Comparison of ENCODE assay signal across 8 mouse cellular contexts in the genomic region with DNA sequence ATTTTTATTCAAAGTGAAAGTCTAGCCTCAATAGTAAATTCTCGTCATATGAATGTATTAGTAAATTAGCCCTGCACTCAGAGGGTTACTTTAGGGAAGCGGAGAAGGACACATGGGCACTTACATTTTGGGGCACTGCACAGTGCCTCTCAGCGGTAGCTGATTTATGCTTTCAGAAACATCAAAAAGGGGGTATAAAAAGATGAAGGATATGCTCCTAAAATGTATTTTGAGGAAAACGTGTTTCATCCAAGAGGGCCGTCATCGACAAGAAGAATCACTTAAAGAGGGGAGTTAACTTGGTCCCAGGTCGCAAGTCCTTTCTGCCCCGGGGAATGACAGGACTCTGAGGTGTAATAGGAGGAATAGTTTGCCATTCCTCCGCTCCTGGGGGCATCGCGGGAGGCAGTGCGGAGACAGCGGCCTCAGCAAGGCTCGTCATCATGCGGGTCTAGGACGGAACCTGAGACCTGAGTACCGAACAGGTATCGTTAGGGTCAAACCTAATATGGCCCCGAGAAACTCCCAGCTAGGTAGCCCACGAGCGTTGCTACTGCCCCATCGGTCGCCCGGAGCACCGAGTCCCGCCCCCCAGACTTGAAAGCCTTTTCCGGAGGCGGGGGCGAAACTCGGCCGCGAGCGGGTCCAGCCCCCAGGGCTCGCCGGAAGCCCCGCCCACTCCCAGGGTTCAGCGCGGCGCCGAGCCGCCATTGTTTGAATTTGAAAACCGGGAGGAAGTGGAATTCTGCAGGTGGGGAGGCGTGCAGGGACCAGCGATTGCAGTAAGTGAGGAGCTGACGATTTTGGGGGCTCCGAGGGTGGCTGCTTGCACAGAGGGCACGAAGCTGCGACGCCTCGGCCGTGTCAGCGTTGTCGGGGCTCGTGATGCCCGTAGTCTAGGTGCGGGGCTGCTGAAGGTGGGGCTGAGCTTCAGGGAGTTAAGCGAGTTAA. TPM values are rescaled to one million over a fixed set of nuclear protein-coding genes. Genes with fewer than 3 reads are reported as not detected.
DNase-seq lines count a peak whose midpoint lies in the region; ATAC-seq and TF ChIP-seq lines count a peak whose summit lies in the region.

TSS of gene Kif20b (plus strand) at position 710 of the 951 bp plus-strand sequence.

- peak within 1 kb of the TSS; percentile 98 for H3K4me3 ChIP-seq in C2C12 (ENCODE audit: insufficient read depth, poor library complexity, severe bottlenecking)
- peak within 1 kb of the TSS; percentile 79 for H3K4me3 ChIP-seq in erythroblast, embryonic 14.5 days (replicated peaks)
- peak within 1 kb of the TSS; percentile 97 for H3K4me3 ChIP-seq in heart, embryonic 12.5 days
- H3K4me3 ChIP-seq in kidney, postnatal 0 days (replicated peaks; ENCODE audit: low read depth, low read length), result peak within 1 kb of the TSS; percentile 91
- H3K4me3 ChIP-seq in liver, embryonic 11.5 days (ENCODE audit: low read depth, low read length), result peak within 1 kb of the TSS; percentile 79
- peak within 1 kb of the TSS; percentile 83 for H3K4me3 ChIP-seq in stomach, embryonic 14.5 days (ENCODE audit: low read depth, low read length)

- H3K9ac ChIP-seq in heart, embryonic 12.5 days, result peak within 1 kb of the TSS; percentile 81
- H3K9ac ChIP-seq in kidney, postnatal 0 days (ENCODE audit: low read depth, low read length), result peak within 1 kb of the TSS; percentile 64
- peak within 1 kb of the TSS; percentile 79 for H3K9ac ChIP-seq in liver, embryonic 11.5 days (ENCODE audit: low read depth, low read length)
- H3K9ac ChIP-seq in stomach, embryonic 14.5 days (replicated peaks; ENCODE audit: low read depth, low read length), result peak within 1 kb of the TSS; percentile 41

- H3K27me3 ChIP-seq in C2C12 (ENCODE audit: control insufficient read depth, insufficient read depth, insufficient read length), result no peaks in the 10 kb centered on the region
- no peaks in the 10 kb centered on the region for H3K27me3 ChIP-seq in erythroblast, embryonic 14.5 days (ENCODE audit: control insufficient read depth)
- H3K27me3 ChIP-seq in heart, embryonic 12.5 days (replicated peaks), result no peaks in the 10 kb centered on the region
- H3K27me3 ChIP-seq in kidney, postnatal 0 days (ENCODE audit: insufficient read depth, low read length), result no peaks in the 10 kb centered on the region
- no peaks in the 10 kb centered on the region for H3K27me3 ChIP-seq in liver, embryonic 11.5 days (replicated peaks; ENCODE audit: control insufficient read depth, insufficient read depth, low read length)
- H3K27me3 ChIP-seq in stomach, embryonic 14.5 days (ENCODE audit: control insufficient read depth, insufficient read depth, low read length), result no peaks in the 10 kb centered on the region

- WGBS in heart, embryonic 12.5 days, result under 1% methylated on average over 57 of the region's 57 CpGs
- under 1% methylated on average over 57 of the region's 57 CpGs for WGBS in kidney, postnatal 0 days
- WGBS in liver, embryonic 11.5 days, result under 1% methylated on average over 57 of the region's 57 CpGs
- under 1% methylated on average over 57 of the region's 57 CpGs for WGBS in stomach, embryonic 14.5 days

- H3K9me3 ChIP-seq in erythroblast, embryonic 14.5 days (ENCODE audit: control insufficient read depth, low read length), result no peaks in the 10 kb centered on the region
- no peaks in the 10 kb centered on the region for H3K9me3 ChIP-seq in heart, embryonic 12.5 days (replicated peaks)
- H3K9me3 ChIP-seq in kidney, postnatal 0 days (replicated peaks; ENCODE audit: low read length), result no peaks in the 10 kb centered on the region
- H3K9me3 ChIP-seq in liver, embryonic 11.5 days (ENCODE audit: control insufficient read depth, low read length), result no peaks in the 10 kb centered on the region
- H3K9me3 ChIP-seq in stomach, embryonic 14.5 days (ENCODE audit: control insufficient read depth, low read depth, low read length), result no peaks in the 10 kb centered on the region

- H3K36me3 ChIP-seq in C2C12 (ENCODE audit: control insufficient read depth, insufficient read depth), result peaks cover 24% of the 10 kb centered on the region
- peaks cover 17% of the 10 kb centered on the region for H3K36me3 ChIP-seq in erythroblast, embryonic 14.5 days (ENCODE audit: control insufficient read depth)
- peaks cover 19% of the 10 kb centered on the region for H3K36me3 ChIP-seq in heart, embryonic 12.5 days
- peaks cover 3% of the 10 kb centered on the region; the same call in 1 of the 2 replicates for H3K36me3 ChIP-seq in kidney, postnatal 0 days (ENCODE audit: insufficient read depth, low read length)
- peaks cover 3% of the 10 kb centered on the region; the same call in 1 of the 2 replicates for H3K36me3 ChIP-seq in liver, embryonic 11.5 days (ENCODE audit: control insufficient read depth, insufficient read depth, low read length)
- peaks cover 9% of the 10 kb centered on the region; the same call in 1 of the 2 replicates for H3K36me3 ChIP-seq in stomach, embryonic 14.5 days (ENCODE audit: control insufficient read depth, insufficient read depth, low read length)

- TF ChIP-seq CTCF in C2C12 (IDR thresholded peaks at IDR 0.05; ENCODE audit: control insufficient read depth, insufficient read depth, insufficient read length), result no peak
- TF ChIP-seq CTCF in brain, embryonic 14.5 days (IDR thresholded peaks at IDR 0.05; ENCODE audit: borderline replicate concordance, extremely low read depth, insufficient read depth, insufficient read length), result no peak
- TF ChIP-seq CTCF in kidney, postnatal 0 days (IDR thresholded peaks at IDR 0.05; ENCODE audit: low read depth), result no peak; the same call in 1 of the 2 replicates

- H3K79me2 ChIP-seq in C2C12 (ENCODE audit: control insufficient read depth, insufficient read depth), result peaks cover 49% of the 10 kb centered on the region

- H3ac ChIP-seq in C2C12 (ENCODE audit: control insufficient read depth, insufficient read length, low read depth), result peak within 1 kb of the TSS; percentile 98

- peak within 1 kb of the TSS; percentile 74 for H3K27ac ChIP-seq in heart, embryonic 12.5 days (ENCODE audit: poor library complexity, severe bottlenecking)
- H3K27ac ChIP-seq in kidney, postnatal 0 days, result peak within 1 kb of the TSS; percentile 77
- H3K27ac ChIP-seq in liver, embryonic 11.5 days (ENCODE audit: low read depth, low read length), result peak within 1 kb of the TSS; percentile 47
- peak within 1 kb of the TSS; percentile 4; the same call in 1 of the 2 replicates for H3K27ac ChIP-seq in stomach, embryonic 14.5 days (ENCODE audit: low read length)

- H3K4me1 ChIP-seq in erythroblast, embryonic 14.5 days (ENCODE audit: control insufficient read depth), result peaks cover 19% of the 10 kb centered on the region
- peaks cover 5% of the 10 kb centered on the region; the same call in 1 of the 2 replicates for H3K4me1 ChIP-seq in heart, embryonic 12.5 days (replicated peaks)
- no peaks in the 10 kb centered on the region for H3K4me1 ChIP-seq in kidney, postnatal 0 days (replicated peaks; ENCODE audit: insufficient read depth, low read length)
- H3K4me1 ChIP-seq in liver, embryonic 11.5 days (replicated peaks; ENCODE audit: control insufficient read depth, insufficient read depth, low read length), result no peaks in the 10 kb centered on the region
- H3K4me1 ChIP-seq in stomach, embryonic 14.5 days (ENCODE audit: control insufficient read depth, insufficient read depth, low read length), result no peaks in the 10 kb centered on the region

- peak; percentile 22; the same call in 1 of the 2 replicates for TF ChIP-seq POLR2A in brain, embryonic 14.5 days (IDR thresholded peaks at IDR 0.05; ENCODE audit: borderline replicate concordance, extremely low read depth, insufficient read depth, insufficient read length, poor library complexity, severe bottlenecking)

- peaks cover 37% of the 10 kb centered on the region for H3K79me3 ChIP-seq in C2C12 (ENCODE audit: low read depth)

- DNase-seq in brain, embryonic 14.5 days (ENCODE audit: low read depth), result peak; percentile 95
- DNase-seq in kidney, postnatal 0 days (ENCODE audit: low spot score), result peak; percentile 96
- DNase-seq in liver, embryonic 11.5 days (ENCODE audit: low spot score), result peak; percentile 96
- peak; percentile 91 for DNase-seq in naive thymus-derived CD4-positive, alpha-beta T cell, adult 2 months (ENCODE audit: low read depth)

- H3K4me2 ChIP-seq in heart, embryonic 12.5 days, result peak within 1 kb of the TSS; percentile 75
- H3K4me2 ChIP-seq in kidney, postnatal 0 days (ENCODE audit: low read length), result peak within 1 kb of the TSS; percentile 70
- H3K4me2 ChIP-seq in liver, embryonic 11.5 days, result peak within 1 kb of the TSS; percentile 70
- H3K4me2 ChIP-seq in stomach, embryonic 14.5 days (replicated peaks; ENCODE audit: low read depth, low read length), result peak within 1 kb of the TSS; percentile 48

- ATAC-seq in heart, embryonic 12.5 days (ENCODE audit: insufficient number of reproducible peaks, low FRiP score), result peak; percentile 98
- ATAC-seq in kidney, postnatal 0 days (replicated peaks; ENCODE audit: low FRiP score, low read depth), result peak; percentile 97
- peak; percentile 97 for ATAC-seq in liver, embryonic 11.5 days (replicated peaks; ENCODE audit: low FRiP score)
- peak; percentile 97 for ATAC-seq in stomach, embryonic 14.5 days (ENCODE audit: insufficient number of reproducible peaks, insufficient read depth, low FRiP score, low read depth)

TF ChIP-seq in C2C12, 6 proteins besides CTCF, POLR2A, EP300 and RAD21:
- no peak for TF ChIP-seq MAX (IDR thresholded peaks at IDR 0.05)
- no peak for TF ChIP-seq MYOG (IDR thresholded peaks at IDR 0.05; ENCODE audit: control insufficient read depth, extremely low read depth, insufficient read length)
- no peak for TF ChIP-seq FOSL1 (IDR thresholded peaks at IDR 0.05; ENCODE audit: insufficient read depth, low read length, poor library complexity, severe bottlenecking)
- TF ChIP-seq USF1 (IDR thresholded peaks at IDR 0.05; ENCODE audit: low read depth), result no peak
- no peak for TF ChIP-seq MYOD1 (IDR thresholded peaks at IDR 0.05; ENCODE audit: control insufficient read depth, insufficient read length, low read depth)
- no peak for TF ChIP-seq CEBPB (IDR thresholded peaks at IDR 0.05; ENCODE audit: low read depth)

RNA-seq across cellular contexts. Expression of gene Kif20b, which starts in this region (rescaled TPM):
- 7.6 TPM for polyA plus RNA-seq in C2C12 (2012; fragmentation: generic; extraction: Trizol)
- 8.6 and 9.0 TPM in 2 replicates for polyA plus RNA-seq in brain, embryonic 14.5 days (2012; rRNA removed)
- 0.36 and 0.38 TPM in 2 replicates for polyA plus RNA-seq in erythroblast, embryonic 14.5 days (2012)
- 40.5 and 43.4 TPM in 2 replicates for polyA plus RNA-seq in heart, embryonic 12.5 days (2016; fragmentation: Nextera tagmentation; extraction: Ambion mirVana)
- polyA plus RNA-seq in kidney, postnatal 0 days (2015; fragmentation: Nextera tagmentation; extraction: Ambion mirVana), result 30.3 and 33.3 TPM in 2 replicates
- polyA plus RNA-seq in liver, embryonic 11.5 days (2014; fragmentation: Nextera tagmentation; extraction: Ambion mirVana), result 54.8 and 55.0 TPM in 2 replicates
- polyA plus RNA-seq in stomach, embryonic 14.5 days (2014; fragmentation: Nextera tagmentation; extraction: Ambion mirVana), result 71.4 and 77.5 TPM in 2 replicates

Comparison
In these comparisons a context has a peak if more than half of its experiments do, and no peak if none do; other contexts are left out.
1. Peak in every context shown above with its lines: DNase-seq, ATAC-seq, H3K4me3 ChIP-seq and H3K27ac ChIP-seq.
2. H3K27ac ChIP-seq: peak in every context shown above with its lines; median percentile 77 in kidney, postnatal 0 days; 74 in heart, embryonic 12.5 days; 47 in liver, embryonic 11.5 days; 4 in stomach, embryonic 14.5 days.